Mouse (Mus musculus) right cerebral cortex, postnatal 10 days (tissue): ENCODE measurements around the gene Ube2cbp.

Experiments
- DNase-seq, 2 experiments: peaks; one replicate each; pipeline ENCODE4 v3.0.0; 2021; ENCODE audit warnings: low spot score in 2 of 2

Gene Ube2cbp

DNA sequence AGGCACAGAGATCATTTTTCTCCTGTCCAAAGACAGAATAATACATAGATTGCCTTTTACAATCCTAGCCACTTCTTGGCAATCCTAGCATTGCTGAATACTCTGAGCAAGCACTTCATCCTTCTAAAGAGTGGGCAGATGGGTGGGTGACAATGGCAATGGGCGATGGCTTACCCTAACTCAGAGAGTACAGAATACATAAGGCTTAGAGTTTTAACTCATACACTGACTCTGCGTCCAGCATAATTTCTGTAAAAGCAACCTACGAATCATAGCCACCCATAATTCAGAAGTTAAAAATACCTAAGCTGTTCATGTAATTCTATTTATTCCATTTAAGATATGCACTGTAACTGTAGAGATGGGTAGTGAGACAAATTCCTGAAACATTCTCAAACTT lies 29.2 kb downstream of the Ube2cbp start:
- DNase-seq: no peak

DNA sequence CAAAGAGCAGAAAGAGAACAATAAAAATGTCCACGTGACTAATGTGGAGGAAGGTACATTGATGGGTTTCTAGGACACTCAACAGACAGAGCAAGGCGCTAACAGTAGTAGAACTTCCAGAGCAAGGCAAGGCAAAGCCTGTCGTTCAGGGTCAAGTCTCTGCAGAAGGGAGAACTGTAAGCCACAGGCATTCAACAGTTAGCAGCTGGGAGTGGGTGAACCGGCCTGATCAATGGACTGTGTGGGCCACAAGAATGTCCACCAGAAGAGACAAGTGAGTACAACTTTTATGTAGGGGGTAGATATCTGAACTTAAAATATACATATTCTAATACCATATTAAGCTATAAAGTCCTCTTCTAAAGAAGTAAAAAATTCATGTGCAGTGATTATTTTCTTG lies 41.4 kb downstream of the Ube2cbp start:
- no peak for DNase-seq

- peak; percentile 35 to 62 for DNase-seq
These were observed 45.4 kb downstream of the Ube2cbp start for GRCm38 (mm10) chr9:86419366-86419765.

GRCm38 (mm10) chr9:86417971-86418370 lies 46.8 kb downstream of the Ube2cbp start:
- DNase-seq: no peak

DNA sequence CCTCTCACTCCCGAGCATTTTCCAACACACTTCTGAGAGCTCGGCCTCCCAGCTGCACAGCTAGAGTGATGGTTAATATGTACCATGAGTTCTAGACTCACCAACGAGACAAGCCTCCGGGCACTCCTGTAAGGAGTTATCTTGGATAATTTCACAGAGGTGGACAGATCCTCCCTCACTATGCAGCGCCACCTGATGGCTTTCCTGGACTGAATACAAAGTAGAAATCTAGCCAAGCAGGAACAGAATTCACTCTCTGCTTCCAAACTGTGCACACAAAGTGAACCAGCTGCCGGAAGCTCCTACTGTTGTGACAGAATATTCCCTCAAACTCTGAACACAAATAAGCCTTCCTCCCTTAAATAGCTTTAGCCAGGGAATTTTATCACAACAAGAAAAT lies 69.0 kb downstream of the Ube2cbp start:
- DNase-seq: no peak

- no peak for DNase-seq
These were observed 69.7 kb downstream of the Ube2cbp start for GRCm38 (mm10) chr9:86395012-86395411.

- DNase-seq: no peak
These were observed 71.0 kb downstream of the Ube2cbp start for GRCm38 (mm10) chr9:86393586-86394272.

DNA sequence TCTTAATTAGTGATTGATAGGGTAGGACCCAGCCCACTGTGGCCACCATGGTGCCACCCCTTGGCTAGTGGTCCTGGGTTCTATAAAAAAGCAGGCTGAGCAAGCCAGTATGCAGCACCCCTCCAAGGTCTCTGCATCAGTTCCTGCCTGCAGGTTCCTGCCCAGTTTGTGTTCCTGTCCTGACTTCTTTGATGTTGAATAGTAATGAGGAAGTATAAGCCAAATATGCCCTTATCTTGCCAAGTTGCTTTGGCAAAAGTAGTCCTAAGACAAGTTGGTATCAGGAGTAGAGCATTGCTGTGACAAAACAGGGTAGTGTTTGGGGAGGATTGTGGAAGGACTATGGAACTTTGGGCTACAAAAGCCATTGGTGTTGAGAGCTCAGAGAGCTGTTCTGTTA lies 73.3 kb downstream of the Ube2cbp start:
- no peak for DNase-seq

DNA sequence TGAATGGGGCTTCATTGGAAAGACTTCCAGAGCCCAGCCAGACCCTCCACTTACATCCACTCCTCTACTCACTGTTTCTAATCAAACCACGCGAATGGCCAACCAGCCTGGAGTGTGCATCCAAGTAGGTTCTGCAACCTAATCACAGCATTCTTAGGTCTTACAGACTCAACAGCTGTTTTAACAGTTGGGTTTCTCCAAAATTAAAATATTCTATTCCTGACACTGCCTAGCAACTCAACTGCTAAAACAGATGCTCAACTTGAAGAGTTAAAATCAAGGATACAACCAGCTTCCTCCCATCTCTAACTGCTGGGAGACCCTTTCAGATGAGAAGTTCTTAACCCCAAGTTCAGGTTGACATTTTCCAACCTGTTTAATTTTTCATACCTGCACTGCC lies 74.0 kb downstream of the Ube2cbp start:
- DNase-seq: peak; percentile 34 to 48

GRCm38 (mm10) chr9:86388538-86388937 lies 76.2 kb downstream of the Ube2cbp start:
- no peak for DNase-seq

- no peak for DNase-seq
These were observed 87.8 kb downstream of the Ube2cbp start for GRCm38 (mm10) chr9:86376923-86377322.

DNA sequence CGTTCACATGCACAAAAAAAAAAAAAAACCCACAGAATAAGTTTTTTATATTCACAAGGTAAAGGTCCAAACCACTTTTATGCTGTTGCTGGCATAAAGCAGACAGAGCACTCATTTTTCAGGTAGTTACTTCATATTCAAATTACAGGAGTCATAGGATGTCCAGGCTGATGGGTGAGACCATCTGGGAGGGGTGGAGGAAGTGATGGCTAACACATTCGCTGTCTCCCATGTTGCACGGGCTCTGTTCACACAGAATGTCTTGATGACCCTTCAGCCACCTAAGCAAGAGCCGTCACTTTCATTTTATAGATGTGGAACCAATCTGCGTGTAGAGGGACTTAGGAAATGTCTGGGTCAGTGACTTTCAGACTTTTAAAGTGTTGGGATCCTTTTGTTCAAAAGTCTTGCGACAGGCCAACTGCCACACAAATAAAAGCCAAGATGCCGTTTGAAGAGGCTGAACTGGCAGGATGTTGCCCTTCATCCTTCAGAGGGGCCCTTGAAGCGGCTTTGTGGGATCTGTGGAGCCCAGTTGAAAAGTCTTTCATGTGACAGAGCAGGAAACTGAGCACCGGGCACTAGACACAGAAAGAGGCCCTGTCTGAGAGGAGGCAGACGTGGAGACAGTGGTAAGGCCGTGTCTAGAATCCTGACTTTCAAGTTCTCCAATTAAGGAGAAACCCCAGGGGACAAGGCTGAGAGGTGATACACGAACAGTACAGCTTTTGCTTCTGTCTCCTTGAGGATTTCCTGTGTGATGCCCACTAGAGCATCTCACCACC lies 91.8 kb downstream of the Ube2cbp start:
- no peak for DNase-seq

- DNase-seq: no peak
These were observed 95.5 kb downstream of the Ube2cbp start for GRCm38 (mm10) chr9:86369208-86369607.

- DNase-seq: peak; percentile 27 to 43
These were observed 104.2 kb downstream of the Ube2cbp start for GRCm38 (mm10) chr9:86360536-86360935.

- no peak for DNase-seq
These were observed 108.9 kb downstream of the Ube2cbp start for GRCm38 (mm10) chr9:86355851-86356250.

DNA sequence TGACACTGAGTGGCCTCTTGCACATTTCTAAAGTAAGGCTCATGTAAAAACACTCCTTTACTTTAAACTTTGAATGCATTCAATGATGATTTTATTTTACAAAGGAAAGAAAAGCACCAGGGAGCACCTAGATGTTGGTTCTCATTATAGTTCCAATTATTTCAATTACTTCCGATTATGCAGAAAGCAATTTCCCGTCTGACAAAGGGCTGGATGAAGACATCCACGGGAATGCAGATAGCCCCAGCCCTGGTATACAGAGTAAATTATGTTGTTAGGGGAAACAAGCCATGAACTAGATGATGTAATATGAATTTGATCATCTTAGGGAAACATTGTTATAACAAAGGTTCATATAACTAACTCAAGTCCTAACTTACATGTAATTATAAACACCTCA lies 113.3 kb downstream of the Ube2cbp start:
- no peak for DNase-seq

- no peak for DNase-seq
These were observed 128.0 kb downstream of the Ube2cbp start for GRCm38 (mm10) chr9:86336792-86337191.

DNA sequence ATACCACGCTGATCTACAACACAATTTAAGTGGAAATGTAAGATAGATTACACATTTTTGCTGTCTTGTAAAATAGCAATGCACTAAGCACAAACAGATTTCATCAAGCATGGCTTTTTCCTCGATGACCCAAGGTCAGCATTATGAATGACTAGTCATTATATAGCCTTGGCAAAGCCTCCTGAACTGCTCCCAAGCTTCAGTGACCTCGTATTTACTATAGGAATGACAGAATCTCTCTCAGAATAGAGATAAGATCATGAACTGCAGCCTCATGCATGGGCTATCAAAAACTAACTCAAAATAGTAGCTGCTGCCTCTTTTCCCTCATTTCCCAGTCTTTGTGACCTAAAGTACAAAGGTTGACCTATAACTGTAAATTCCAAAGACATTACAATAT lies 128.4 kb downstream of the Ube2cbp start:
- no peak for DNase-seq

DNA sequence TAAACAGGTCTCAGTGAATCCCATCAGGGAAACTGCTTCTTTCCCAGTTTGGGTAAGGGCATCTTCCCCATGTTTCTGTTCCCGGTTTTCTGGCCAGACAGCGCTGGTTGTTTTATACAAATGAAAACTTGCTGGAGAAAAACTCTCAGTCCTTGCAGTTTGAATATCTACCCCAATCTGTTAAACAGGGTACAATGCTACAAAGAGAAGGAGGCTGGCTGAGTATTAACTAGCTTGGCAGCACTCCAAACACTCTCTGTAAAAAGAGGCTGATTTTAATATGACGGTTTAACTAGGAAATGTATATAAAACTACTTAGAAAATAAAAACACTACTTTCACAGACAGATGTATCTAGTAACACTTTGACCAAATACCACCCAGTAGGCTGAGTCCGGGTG lies 129.2 kb downstream of the Ube2cbp start:
- no peak for DNase-seq

- DNase-seq: no peak
These were observed 130.4 kb downstream of the Ube2cbp start for GRCm38 (mm10) chr9:86334357-86334756.

DNA sequence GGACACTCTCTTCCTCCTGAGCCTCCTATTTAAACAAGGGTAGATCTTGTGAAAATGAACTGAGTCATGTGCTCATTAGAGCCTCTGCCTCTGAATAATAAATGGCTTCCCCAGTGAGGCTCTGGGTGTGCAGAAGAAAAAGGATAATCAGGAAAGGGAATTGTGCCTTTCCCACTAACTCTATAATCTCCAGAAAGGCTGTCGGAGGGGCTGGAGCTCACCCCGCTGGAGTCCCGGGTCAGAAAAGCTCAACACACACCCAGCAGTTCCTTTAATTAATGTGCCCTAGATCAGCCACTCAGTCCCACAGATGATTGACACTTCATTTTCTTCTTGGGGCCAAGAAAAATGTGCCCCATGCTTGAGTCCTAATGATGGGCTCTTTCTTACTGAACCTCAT lies 134.2 kb downstream of the Ube2cbp start:
- no peak for DNase-seq

DNA sequence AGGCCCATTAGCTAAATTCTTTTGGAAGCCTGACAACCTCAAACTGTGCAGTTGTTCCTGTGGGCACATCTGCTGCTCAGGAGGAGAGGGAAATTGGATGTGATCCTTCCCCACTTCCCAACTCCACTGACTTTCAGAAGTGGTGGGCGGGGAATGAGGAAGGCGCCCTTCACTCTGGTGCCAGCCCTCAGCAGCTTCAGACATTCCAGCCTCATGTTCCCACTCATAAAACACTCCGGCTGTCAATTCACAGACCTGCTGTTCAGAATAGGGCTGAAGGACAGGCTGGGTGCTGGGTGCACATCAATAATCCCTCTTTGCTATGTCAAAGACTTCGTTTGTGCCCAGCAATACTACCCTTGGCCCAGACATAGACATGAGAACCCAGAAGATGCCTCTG lies 136.5 kb downstream of the Ube2cbp start:
- DNase-seq: no peak

- no peak for DNase-seq
These were observed 137.4 kb downstream of the Ube2cbp start for GRCm38 (mm10) chr9:86327341-86327740.
